In genomic region chr11:77685383-77686265, GRCm38 (mm10) we compare ENCODE assay signal across 8 mouse cellular contexts. TPM values are rescaled to one million over a fixed set of nuclear protein-coding genes. Genes with fewer than 3 reads are reported as not detected.
DNase-seq lines count a peak whose midpoint lies in the region; ATAC-seq lines count a peak whose summit lies in the region.

Gene Nufip2, plus strand, starts transcription at chr11:77686155.

- peak within 1 kb of the TSS; percentile 69 for H3K4me2 ChIP-seq in forebrain, embryonic 14.5 days (ENCODE audit: low read length)
- peak within 1 kb of the TSS; percentile 63 for H3K4me2 ChIP-seq in neural tube, embryonic 15.5 days

- H3K27me3 ChIP-seq in forebrain, embryonic 14.5 days (replicated peaks; ENCODE audit: control insufficient read depth, insufficient read depth, low read length): no peaks in the 10 kb centered on the region
- no peaks in the 10 kb centered on the region for H3K27me3 ChIP-seq in neural tube, embryonic 15.5 days (replicated peaks)

- peak within 1 kb of the TSS; percentile 95 for H3K27ac ChIP-seq in forebrain, embryonic 14.5 days (ENCODE audit: low read depth, low read length)
- peak within 1 kb of the TSS; percentile 97 for H3K27ac ChIP-seq in neural tube, embryonic 15.5 days (replicated peaks)

- peaks cover 7% of the 10 kb centered on the region for H3K4me1 ChIP-seq in forebrain, embryonic 14.5 days (ENCODE audit: control insufficient read depth, insufficient read depth, low read length)
- H3K4me1 ChIP-seq in neural tube, embryonic 15.5 days: peaks cover 18% of the 10 kb centered on the region

- no peaks in the 10 kb centered on the region for H3K36me3 ChIP-seq in forebrain, embryonic 14.5 days (ENCODE audit: control insufficient read depth, insufficient read depth, low read length)
- no peaks in the 10 kb centered on the region for H3K36me3 ChIP-seq in neural tube, embryonic 15.5 days

- ATAC-seq in forebrain, embryonic 14.5 days: peak; percentile 98
- peak; percentile 98 for ATAC-seq in neural tube, embryonic 15.5 days (ENCODE audit: low FRiP score)

- peak within 1 kb of the TSS; percentile 96 for H3K4me3 ChIP-seq in forebrain, embryonic 14.5 days (ENCODE audit: low read depth, low read length)
- peak within 1 kb of the TSS; percentile 99 for H3K4me3 ChIP-seq in neural tube, embryonic 15.5 days (replicated peaks)

- intact Hi-C loops in heart, postnatal 14 days (cut with DNase I): loop anchor here (5.0 kb wide), 1 partner anchor 107 kb away; no protein-coding TSS in a partner anchor

- H3K9ac ChIP-seq in forebrain, embryonic 14.5 days (ENCODE audit: low read length): peak within 1 kb of the TSS; percentile 96
- H3K9ac ChIP-seq in neural tube, embryonic 15.5 days (replicated peaks): peak within 1 kb of the TSS; percentile 96

- no peaks in the 10 kb centered on the region for H3K9me3 ChIP-seq in forebrain, embryonic 14.5 days (replicated peaks; ENCODE audit: control insufficient read depth, low read length)
- H3K9me3 ChIP-seq in neural tube, embryonic 15.5 days (replicated peaks): no peaks in the 10 kb centered on the region

- DNase-seq in ES-CJ7 (ENCODE audit: low read depth, low spot score): peak; percentile 99
- peak; percentile 100 for DNase-seq in cerebellum, adult 11 months
- DNase-seq in forebrain, embryonic 14.5 days (ENCODE audit: low spot score): peak; percentile 99
- peak; percentile 99 for DNase-seq in heart, postnatal 14 days
- DNase-seq in layer of hippocampus, adult 11-12 months (ENCODE audit: low spot score): peak; percentile 100
- peak; percentile 99 to 100 for DNase-seq in lung, adult 18-20 months
- DNase-seq in testis, postnatal 14 days (ENCODE audit: low spot score): peak; percentile 98

- WGBS in forebrain, embryonic 14.5 days: under 1% methylated on average over 38 of the region's 38 CpGs
- WGBS in neural tube, embryonic 15.5 days: under 1% methylated on average over 38 of the region's 38 CpGs

RNA-seq across cellular contexts. Expression of gene Nufip2, which starts in this region (rescaled TPM):
- polyA plus RNA-seq in forebrain, embryonic 14.5 days (2014; fragmentation: Nextera tagmentation; extraction: Ambion mirVana): 3.5 and 6.0 TPM in 2 replicates
- 10 to 100 TPM; 58.9 to 61.9 TPM for total RNA-seq in heart, postnatal 14 days (2021)
- 3.4 and 4.8 TPM in 2 replicates for polyA plus RNA-seq in neural tube, embryonic 15.5 days (2015; fragmentation: Nextera tagmentation; extraction: Ambion mirVana)

Comparison
In these comparisons a context has a peak if more than half of its experiments do, and no peak if none do; other contexts are left out.
1. Peak in every context shown above with its lines: DNase-seq, ATAC-seq, H3K4me3 ChIP-seq and H3K27ac ChIP-seq.